Mouse (Mus musculus) forebrain, embryonic 15.5 days (tissue): ENCODE measurements around the gene Olfr1357. TPM values are rescaled to one million over a fixed set of nuclear protein-coding genes. Genes with fewer than 3 reads are reported as not detected.

ENCODE experiments used
- polyA plus RNA-seq: library from polyadenylated mRNA; unstranded; fragments of >200 nt; fragmentation: Nextera tagmentation; extraction: Ambion mirVana; gene quantifications from 2 replicates; pipeline ENCODE4 v1.2.1, GENCODE M21; 2015

Gene Olfr1357
- polyA plus RNA-seq, 1 experiment from 2014 or later = not detected

Other genes with a start within 250 kb of the Olfr1357 start
- 395 and 412 TPM in 2 replicates for gene Rrp1, start 205.0 kb downstream of the Olfr1357 start, polyA plus RNA-seq
- gene Cstb, start 192.4 kb downstream of the Olfr1357 start, polyA plus RNA-seq = 100 and 115 TPM in 2 replicates
- gene Pdxk, start 153.1 kb downstream of the Olfr1357 start, polyA plus RNA-seq = 13.6 and 13.9 TPM in 2 replicates
- not detected in 2 replicates for gene Olfr1358, start 100.6 kb downstream of the Olfr1357 start, polyA plus RNA-seq
- gene Ilvbl, start 43.7 kb downstream of the Olfr1357 start, polyA plus RNA-seq = 39.7 and 40.6 TPM in 2 replicates
- 3.6 TPM in 2 replicates for gene Syde1, start 26.1 kb downstream of the Olfr1357 start, polyA plus RNA-seq
- gene Casp14, start 100.2 kb upstream of the Olfr1357 start, polyA plus RNA-seq = not detected in 2 replicates
- 0.10 and 0.18 TPM in 2 replicates for gene Ccdc105, start 135.0 kb upstream of the Olfr1357 start, polyA plus RNA-seq
- gene Slc1a6, start 162.4 kb upstream of the Olfr1357 start, polyA plus RNA-seq = 4.4 and 4.8 TPM in 2 replicates
- gene Olfr1356, start 234.1 kb upstream of the Olfr1357 start, polyA plus RNA-seq = not detected in 2 replicates